Mouse (Mus musculus): Measurements from ENCODE around the gene Sfxn5.
A peak's percentile ranks its signal among the peaks of the same experiment; 100 is the strongest.

The Sfxn5 gene

DNA sequence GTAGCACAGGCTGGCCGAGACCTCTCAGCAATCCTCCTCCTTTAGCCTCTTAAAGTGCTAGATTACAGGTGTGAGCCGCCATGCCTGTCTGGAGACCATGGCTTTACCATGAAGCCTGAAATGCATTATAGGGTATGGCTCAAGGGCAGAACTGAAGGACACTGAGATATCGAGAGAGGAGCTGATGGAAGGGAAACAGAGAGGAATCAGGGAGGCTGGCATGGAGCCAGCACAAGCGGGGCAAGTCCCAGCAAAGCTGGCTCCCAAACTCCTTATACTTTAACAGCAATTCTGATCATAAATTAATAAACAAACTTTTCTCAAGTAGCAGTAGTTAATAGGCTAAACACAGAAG lies 30.7 kb upstream of the Sfxn5 start:
- DNase-seq = peak; percentile 33

- DNase-seq = no peak
These were observed 30.1 kb upstream of the Sfxn5 start for GRCm38 (mm10) chr6:85363231-85363905.

DNA sequence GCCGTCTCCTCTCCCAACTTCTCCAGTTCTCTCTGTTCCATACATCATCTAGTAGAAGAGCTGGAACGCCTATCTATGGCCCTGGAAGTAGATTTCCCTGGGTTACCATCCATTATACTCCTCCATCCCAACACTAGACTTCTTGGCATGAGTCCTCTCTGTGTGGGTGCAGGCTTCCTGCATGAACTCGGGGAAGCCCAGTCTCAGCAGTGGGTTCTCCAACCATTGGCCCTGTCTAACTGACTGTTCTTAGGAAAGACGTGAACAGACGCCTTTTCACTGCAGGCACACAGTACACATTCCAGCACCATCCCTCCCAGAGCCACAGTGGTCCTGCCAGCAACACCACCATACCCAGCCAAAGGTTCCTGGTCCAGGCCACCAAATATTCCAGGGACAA lies 29.4 kb upstream of the Sfxn5 start:
- DNase-seq = no peak

DNA sequence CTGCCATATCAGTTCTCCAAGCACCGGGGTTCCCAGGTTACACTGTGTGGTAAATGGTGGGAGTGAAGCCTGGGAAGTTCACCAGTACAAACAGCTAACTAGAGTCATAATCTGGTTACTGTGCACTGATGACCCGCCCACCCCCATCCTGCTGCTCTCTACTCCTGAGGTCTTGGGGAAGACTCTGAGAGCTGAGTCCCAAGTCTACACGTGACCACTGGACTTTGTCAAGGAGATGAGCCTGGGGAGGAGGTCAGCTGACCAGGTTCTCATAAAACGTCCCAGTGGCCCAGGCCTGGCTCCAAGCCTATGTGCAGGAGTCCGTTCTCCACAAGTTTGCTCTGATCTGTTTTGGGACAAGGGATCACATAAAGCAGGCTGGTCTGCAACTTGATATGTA lies 27.1 kb upstream of the Sfxn5 start:
- DNase-seq = peak; percentile 80

- DNase-seq = no peak
These were observed 25.7 kb upstream of the Sfxn5 start for GRCm38 (mm10) chr6:85358877-85359276.

GRCm38 (mm10) chr6:85356682-85357465 lies 23.7 kb upstream of the Sfxn5 start:
- DNase-seq = no peak

GRCm38 (mm10) chr6:85355753-85356152 lies 22.5 kb upstream of the Sfxn5 start:
- DNase-seq = no peak

- no peak for DNase-seq
These were observed 21.5 kb upstream of the Sfxn5 start for GRCm38 (mm10) chr6:85354709-85355108.

GRCm38 (mm10) chr6:85353706-85354105 lies 20.5 kb upstream of the Sfxn5 start:
- no peak for DNase-seq

DNA sequence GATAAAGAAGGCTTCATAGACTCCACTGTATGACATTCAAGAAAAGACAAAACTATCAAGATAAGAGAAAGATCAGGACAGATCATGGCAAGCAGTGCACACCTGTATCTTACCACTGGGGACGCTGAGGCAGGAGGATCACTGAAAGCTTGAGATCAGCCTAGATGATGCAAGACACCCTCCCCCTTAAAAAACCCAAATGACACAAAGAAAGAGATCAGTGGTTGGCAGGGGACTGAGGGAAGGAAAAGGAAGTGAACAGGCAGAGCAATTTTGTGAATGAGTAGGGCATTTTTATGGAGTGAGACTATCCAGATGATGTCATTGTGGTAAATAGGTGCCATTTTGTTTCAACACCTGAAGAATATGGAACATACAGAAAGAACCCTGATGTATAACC lies 16.9 kb upstream of the Sfxn5 start:
- no peak for DNase-seq

DNA sequence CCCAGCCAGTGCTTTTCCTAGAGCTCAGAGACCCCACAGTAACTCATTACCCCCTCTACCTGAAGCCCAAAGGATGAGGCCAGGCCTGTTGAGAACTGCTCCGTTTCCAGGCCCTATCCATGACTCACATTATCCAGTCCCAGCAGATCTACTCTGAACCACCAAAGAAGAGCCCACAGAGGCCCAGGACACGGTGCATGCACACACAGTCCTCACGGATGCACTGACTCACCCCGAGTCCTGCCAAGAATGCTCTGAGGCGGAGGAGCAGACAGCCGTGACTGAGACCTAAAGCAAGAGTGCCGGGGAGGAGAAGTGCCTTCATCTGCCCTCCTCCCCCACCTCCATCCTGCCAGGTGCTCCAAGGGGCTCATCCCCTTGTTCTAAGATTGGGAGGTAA lies 16.0 kb upstream of the Sfxn5 start:
- peak; percentile 33 for DNase-seq

GRCm38 (mm10) chr6:85348133-85348532 lies 14.9 kb upstream of the Sfxn5 start:
- DNase-seq = no peak

DNA sequence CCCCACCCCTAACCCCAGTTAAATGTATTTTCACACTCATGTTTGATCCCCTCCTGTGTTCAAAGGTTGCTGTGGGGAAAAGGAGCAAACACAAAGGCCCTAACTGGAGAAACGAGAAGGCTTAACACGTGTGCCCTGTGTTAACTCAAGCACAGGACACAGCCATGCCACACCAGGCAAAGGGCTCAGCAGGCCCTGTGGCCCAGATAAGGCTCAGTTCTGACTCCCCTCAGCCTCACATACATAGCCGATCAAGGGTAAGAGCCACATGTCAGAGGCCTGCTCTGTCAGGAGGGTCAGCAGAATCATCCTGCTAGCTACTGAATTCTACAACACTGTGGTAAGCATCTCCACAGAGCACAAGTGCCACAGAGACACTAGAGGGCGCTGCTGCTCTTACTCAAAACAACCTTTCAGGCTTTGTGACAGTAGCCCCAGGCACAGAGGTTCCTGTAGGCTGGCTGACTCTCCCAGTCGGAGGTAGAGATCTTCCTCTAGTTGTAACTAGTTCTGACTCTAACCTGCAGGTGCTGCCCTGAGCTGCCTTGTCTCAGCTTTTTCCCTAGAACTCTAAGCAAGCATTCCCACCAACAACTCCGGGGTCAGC lies 12.9 kb upstream of the Sfxn5 start:
- DNase-seq = peak; percentile 86

DNA sequence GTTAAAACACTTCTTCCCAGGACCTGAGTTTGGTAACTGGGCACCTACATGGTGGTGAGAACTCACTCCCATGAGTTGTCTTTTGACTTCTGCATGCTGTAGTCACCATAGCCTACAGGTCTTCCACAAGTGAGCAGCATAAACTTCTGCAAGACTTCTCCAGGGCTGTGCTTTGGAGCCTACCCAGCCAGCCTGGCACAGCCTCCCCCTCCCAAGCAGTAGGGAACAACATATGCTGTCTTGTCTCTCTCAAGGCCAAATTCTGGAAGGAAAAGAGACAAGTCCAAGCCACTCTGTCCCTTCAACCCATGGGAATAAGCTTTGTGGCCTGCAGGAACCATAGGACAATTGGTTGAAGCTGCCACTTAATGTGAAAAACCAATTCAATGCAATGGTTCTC lies 11.7 kb upstream of the Sfxn5 start:
- DNase-seq = no peak

DNA sequence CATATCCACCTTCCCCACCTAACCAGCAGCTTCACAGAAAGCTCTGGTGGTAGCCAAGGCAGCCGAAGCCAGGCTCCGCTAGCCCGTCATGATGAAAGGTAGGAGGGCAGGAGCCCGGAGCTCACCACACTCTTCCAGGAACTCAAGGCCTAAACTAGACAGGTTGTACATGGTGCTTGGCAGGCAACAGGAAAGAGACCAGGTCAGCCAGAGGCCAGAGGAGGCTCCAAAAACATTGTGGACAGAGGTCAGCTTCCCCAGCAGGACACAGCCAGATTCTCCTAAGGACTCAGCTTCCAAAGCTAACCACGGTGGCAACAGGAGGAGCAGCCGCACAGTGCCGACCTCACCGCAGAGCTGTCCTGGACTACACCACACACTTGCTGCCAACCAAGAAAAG lies 9.8 kb upstream of the Sfxn5 start:
- DNase-seq = no peak

- DNase-seq = no peak
These were observed 8.7 kb upstream of the Sfxn5 start for GRCm38 (mm10) chr6:85341814-85342501.

DNA sequence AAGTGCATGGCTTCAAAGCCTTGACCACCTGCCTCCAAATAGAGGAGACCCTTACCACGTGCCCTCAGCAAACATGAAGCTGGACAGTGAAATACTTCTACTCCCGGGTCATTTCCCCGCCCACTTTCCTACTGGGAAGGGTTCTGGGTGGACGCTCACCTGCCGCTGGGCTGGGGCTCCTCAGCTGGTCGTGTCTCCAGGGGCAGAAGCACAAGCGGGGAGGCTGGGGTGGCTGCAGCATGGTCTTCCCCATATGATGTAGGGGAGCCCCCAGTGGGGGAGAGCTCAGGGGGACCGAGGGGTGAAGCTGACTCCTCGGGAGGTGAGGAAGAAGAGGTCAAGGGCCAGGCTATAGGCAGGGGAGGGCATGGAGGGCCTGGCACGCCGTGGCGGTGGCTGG lies 7.0 kb upstream of the Sfxn5 start:
- no peak for DNase-seq

DNA sequence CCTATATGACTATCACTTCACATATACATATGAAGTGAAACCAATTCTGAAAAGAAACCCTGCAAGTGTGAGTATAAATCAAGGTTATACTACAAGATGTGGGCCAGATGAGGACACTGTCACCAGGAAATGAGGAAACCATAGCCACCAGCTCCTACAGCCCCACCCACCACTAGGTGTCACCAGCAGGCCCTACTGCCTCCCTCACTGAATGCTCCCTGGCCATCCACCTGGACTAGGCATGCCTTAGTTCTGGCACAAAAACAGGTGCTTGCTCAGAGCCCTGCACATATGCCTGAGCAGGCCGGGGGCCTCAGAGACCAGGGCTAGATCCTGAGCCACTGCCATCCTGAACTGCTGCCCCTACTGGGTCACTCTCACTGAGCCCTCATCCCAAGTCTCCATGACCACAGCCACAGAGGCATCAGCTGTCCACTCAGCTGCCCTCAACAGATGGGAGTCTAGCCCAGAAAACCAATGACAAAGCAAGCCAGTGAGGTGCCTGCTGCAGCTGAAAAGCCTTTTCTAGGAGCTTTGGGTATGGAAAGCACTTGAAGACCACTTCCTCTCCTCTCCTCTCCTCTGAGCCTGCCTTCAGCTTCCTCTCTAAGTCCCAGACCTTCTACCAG lies 6.2 kb upstream of the Sfxn5 start:
- peak; percentile 77 for DNase-seq

DNA sequence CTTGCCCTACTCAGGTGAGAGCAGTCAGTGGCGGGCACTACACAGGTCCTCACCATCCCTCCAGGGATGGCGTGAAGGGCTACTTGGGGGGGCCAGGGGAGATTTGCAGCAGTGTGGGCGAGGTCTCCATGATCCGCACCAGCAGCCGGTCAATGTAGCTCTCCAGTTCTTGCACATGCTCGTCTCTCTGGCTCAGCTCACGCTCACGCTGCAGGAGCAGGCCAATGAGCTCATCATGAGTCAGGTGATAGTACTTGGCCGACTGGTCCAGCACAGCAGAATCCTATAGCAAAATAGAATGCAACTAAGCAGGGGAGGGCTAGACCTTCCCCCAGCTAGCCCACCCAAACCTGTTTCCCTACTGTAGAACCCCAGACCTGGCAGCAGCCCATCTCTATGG lies 3.7 kb upstream of the Sfxn5 start:
- no peak for DNase-seq

GRCm38 (mm10) chr6:85335352-85335751 lies 2.1 kb upstream of the Sfxn5 start:
- DNase-seq = no peak

DNA sequence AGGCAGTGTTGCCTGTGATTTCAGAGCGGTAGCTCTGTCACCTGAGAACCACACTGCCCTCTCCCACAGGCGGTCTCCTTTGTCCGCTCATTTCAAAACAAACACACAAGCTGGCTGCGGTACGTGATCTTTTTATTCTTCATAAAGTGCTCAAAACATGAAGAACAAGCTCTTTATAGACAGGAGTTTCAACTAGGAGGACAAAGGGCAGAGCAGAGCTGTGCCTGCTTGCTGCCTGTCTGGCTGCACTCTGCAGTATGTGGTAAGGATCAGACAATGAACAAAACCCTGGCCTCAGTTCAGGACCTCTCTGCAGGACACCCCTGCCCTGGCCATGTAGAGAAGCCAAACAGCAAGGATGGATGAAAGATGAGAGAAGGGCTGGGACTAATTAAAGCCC lies 1.6 kb upstream of the Sfxn5 start:
- no peak for DNase-seq

GRCm38 (mm10) chr6:85334251-85334650 lies 1.0 kb upstream of the Sfxn5 start:
- DNase-seq = no peak

- no peak for DNase-seq
These were observed 510 bp upstream of the Sfxn5 start for GRCm38 (mm10) chr6:85333732-85334131.
